Comparison of ENCODE assay signal across 1 mouse cellular context in genomic region chr11:50850989-50851601, GRCm38 (mm10).
TF ChIP-seq lines count a peak whose summit lies in the region.

No protein-coding gene starts in this region.

TF ChIP-seq in CH12.LX, 34 proteins besides CTCF, POLR2A, EP300 and RAD21:
- TF ChIP-seq UBTF (IDR thresholded peaks at IDR 0.05; ENCODE audit: low read depth, low read length) (peak; percentile 57; the same call in 1 of the 2 replicates), ZC3H11A (IDR thresholded peaks at IDR 0.05; ENCODE audit: low read depth, low read length) (no peak)
